Mouse (Mus musculus): ENCODE results near the gene Ms4a3. TPM values are rescaled to one million over a fixed set of nuclear protein-coding genes. Genes with fewer than 3 reads are reported as not detected.

Gene Ms4a3
- polyA plus RNA-seq, 1 experiment from 2014 or later: not detected

GRCm38 (mm10) chr19:11617983-11618382 is 22.7 kb downstream of the Ms4a3 start:
- no peak overlapping the region for H3K9ac ChIP-seq
- ATAC-seq (ENCODE audit: low FRiP score): no peak

GRCm38 (mm10) chr19:11614805-11615204 is 25.8 kb downstream of the Ms4a3 start:
- H3K36me3 ChIP-seq: no peaks in the 10 kb centered on the region
- H3K4me3 ChIP-seq: no peak overlapping the region
- H3K4me1 ChIP-seq: no peaks in the 10 kb centered on the region
- no peak overlapping the region for H3K4me2 ChIP-seq (replicated peaks)
- H3K27me3 ChIP-seq: no peaks in the 10 kb centered on the region
- no peak for ATAC-seq (ENCODE audit: low FRiP score)
- H3K9ac ChIP-seq: no peak overlapping the region
- WGBS: 77% methylated on average over 2 of the region's 2 CpGs
- H3K9me3 ChIP-seq (replicated peaks): no peaks in the 10 kb centered on the region
- H3K27ac ChIP-seq: no peak overlapping the region

More at GRCm38 (mm10) chr19:11617983-11618382, 22.7 kb downstream of the Ms4a3 start:
- H3K9me3 ChIP-seq (replicated peaks): no peaks in the 10 kb centered on the region
- no peaks in the 10 kb centered on the region for H3K27me3 ChIP-seq
- H3K4me1 ChIP-seq: no peaks in the 10 kb centered on the region
- no peak overlapping the region for H3K4me2 ChIP-seq (replicated peaks)
- H3K4me3 ChIP-seq: no peak overlapping the region
- H3K36me3 ChIP-seq: no peaks in the 10 kb centered on the region
- no peak overlapping the region for H3K27ac ChIP-seq

- Histone ChIP-seq H3K4me2 (replicated peaks) (no peak overlapping the region), H3K27me3 (no peaks in the 10 kb centered on the region), H3K9ac (no peak overlapping the region), H3K4me3 (no peak overlapping the region), H3K27ac (no peak overlapping the region), H3K9me3 (replicated peaks) (no peaks in the 10 kb centered on the region), H3K36me3 (no peaks in the 10 kb centered on the region), H3K4me1 (no peaks in the 10 kb centered on the region)
- WGBS: 79% methylated on average over 8 of the region's 8 CpGs
- no peak for ATAC-seq (ENCODE audit: low FRiP score)
These were observed 26.7 kb downstream of the Ms4a3 start for GRCm38 (mm10) chr19:11613776-11614443.

- Histone ChIP-seq H3K4me3 (no peak overlapping the region), H3K27ac (no peak overlapping the region), H3K4me2 (replicated peaks) (no peak overlapping the region), H3K36me3 (no peaks in the 10 kb centered on the region), H3K27me3 (no peaks in the 10 kb centered on the region), H3K9me3 (replicated peaks) (no peaks in the 10 kb centered on the region), H3K4me1 (no peaks in the 10 kb centered on the region), H3K9ac (no peak overlapping the region)
- WGBS: 100% methylated on average over 1 of the region's 1 CpGs
- ATAC-seq (ENCODE audit: low FRiP score): no peak
These were observed 27.6 kb downstream of the Ms4a3 start for GRCm38 (mm10) chr19:11613084-11613483.

GRCm38 (mm10) chr19:11612293-11612692 is 28.4 kb downstream of the Ms4a3 start:
- H3K4me3 ChIP-seq: no peak overlapping the region
- ATAC-seq (ENCODE audit: low FRiP score): no peak
- H3K4me1 ChIP-seq: no peaks in the 10 kb centered on the region
- no peaks in the 10 kb centered on the region for H3K27me3 ChIP-seq
- WGBS: 64% methylated on average over 2 of the region's 2 CpGs
- H3K9me3 ChIP-seq (replicated peaks): no peaks in the 10 kb centered on the region
- H3K4me2 ChIP-seq (replicated peaks): no peak overlapping the region
- H3K36me3 ChIP-seq: no peaks in the 10 kb centered on the region
- no peak overlapping the region for H3K9ac ChIP-seq
- H3K27ac ChIP-seq: no peak overlapping the region

- Histone ChIP-seq H3K27ac (no peak overlapping the region), H3K9ac (no peak overlapping the region), H3K36me3 (no peaks in the 10 kb centered on the region), H3K4me2 (replicated peaks) (no peak overlapping the region), H3K27me3 (no peaks in the 10 kb centered on the region), H3K9me3 (replicated peaks) (no peaks in the 10 kb centered on the region), H3K4me3 (no peak overlapping the region), H3K4me1 (no peaks in the 10 kb centered on the region)
- ATAC-seq (ENCODE audit: low FRiP score): peak; percentile 68; the same call in 1 of the 2 replicates
- 31% methylated on average over 6 of the region's 6 CpGs for WGBS
These were observed 29.1 kb downstream of the Ms4a3 start for GRCm38 (mm10) chr19:11611541-11611945.

GRCm38 (mm10) chr19:11608172-11608571 is 32.5 kb downstream of the Ms4a3 start:
- no peaks in the 10 kb centered on the region for H3K4me1 ChIP-seq
- 17% methylated on average over 1 of the region's 1 CpGs for WGBS
- H3K9me3 ChIP-seq (replicated peaks): no peaks in the 10 kb centered on the region
- no peak overlapping the region for H3K4me2 ChIP-seq (replicated peaks)
- H3K36me3 ChIP-seq: no peaks in the 10 kb centered on the region
- H3K27ac ChIP-seq: no peak overlapping the region
- no peaks in the 10 kb centered on the region for H3K27me3 ChIP-seq
- no peak overlapping the region for H3K4me3 ChIP-seq
- H3K9ac ChIP-seq: no peak overlapping the region
- 0 out of 2 replicates have a peak, but pooled peaks have one; percentile 32 for ATAC-seq (ENCODE audit: low FRiP score)

- Histone ChIP-seq H3K27me3 (no peaks in the 10 kb centered on the region), H3K27ac (no peak within 1 kb of the TSS), H3K4me3 (no peak within 1 kb of the TSS), H3K4me1 (no peaks in the 10 kb centered on the region), H3K4me2 (replicated peaks) (no peak within 1 kb of the TSS), H3K36me3 (no peaks in the 10 kb centered on the region), H3K9me3 (replicated peaks) (no peaks in the 10 kb centered on the region), H3K9ac (no peak within 1 kb of the TSS)
- WGBS: 95% methylated on average over 2 of the region's 2 CpGs
- no peak for ATAC-seq (ENCODE audit: low FRiP score)
These were observed 36.0 kb downstream of the Ms4a3 start, which contains the start of gene Ms4a6d for GRCm38 (mm10) chr19:11604603-11605002. TSS of gene Ms4a6d (minus strand) at chr19:11604849.

GRCm38 (mm10) chr19:11602026-11602425 is 38.6 kb downstream of the Ms4a3 start:
- no peak overlapping the region for H3K4me2 ChIP-seq (replicated peaks)
- WGBS: 90% methylated on average over 2 of the region's 2 CpGs
- no peak overlapping the region for H3K9ac ChIP-seq
- no peaks in the 10 kb centered on the region for H3K4me1 ChIP-seq
- H3K9me3 ChIP-seq (replicated peaks): no peaks in the 10 kb centered on the region
- no peak overlapping the region for H3K27ac ChIP-seq
- H3K36me3 ChIP-seq: no peaks in the 10 kb centered on the region
- no peaks in the 10 kb centered on the region for H3K27me3 ChIP-seq
- no peak overlapping the region for H3K4me3 ChIP-seq
- ATAC-seq (ENCODE audit: low FRiP score): no peak

GRCm38 (mm10) chr19:11601349-11601748 is 39.3 kb downstream of the Ms4a3 start:
- no peak overlapping the region for H3K9ac ChIP-seq
- H3K27me3 ChIP-seq: no peaks in the 10 kb centered on the region
- no peak overlapping the region for H3K4me3 ChIP-seq
- H3K4me2 ChIP-seq (replicated peaks): no peak overlapping the region
- H3K9me3 ChIP-seq (replicated peaks): no peaks in the 10 kb centered on the region
- 92% methylated on average over 3 of the region's 3 CpGs for WGBS
- H3K4me1 ChIP-seq: no peaks in the 10 kb centered on the region
- no peaks in the 10 kb centered on the region for H3K36me3 ChIP-seq
- no peak overlapping the region for H3K27ac ChIP-seq
- no peak for ATAC-seq (ENCODE audit: low FRiP score)

- H3K4me2 ChIP-seq (replicated peaks): no peak overlapping the region
- no peak overlapping the region for H3K27ac ChIP-seq
- H3K36me3 ChIP-seq: no peaks in the 10 kb centered on the region
- ATAC-seq (ENCODE audit: low FRiP score): no peak
- H3K27me3 ChIP-seq: no peaks in the 10 kb centered on the region
- no peak overlapping the region for H3K4me3 ChIP-seq
- H3K9me3 ChIP-seq (replicated peaks): no peaks in the 10 kb centered on the region
- H3K9ac ChIP-seq: no peak overlapping the region
- no peaks in the 10 kb centered on the region for H3K4me1 ChIP-seq
- 80% methylated on average over 2 of the region's 2 CpGs for WGBS
These were observed 50.7 kb downstream of the Ms4a3 start for GRCm38 (mm10) chr19:11589891-11590449.

- Histone ChIP-seq H3K27ac (no peak overlapping the region), H3K9me3 (replicated peaks) (no peaks in the 10 kb centered on the region), H3K9ac (no peak overlapping the region), H3K4me2 (replicated peaks) (no peak overlapping the region), H3K27me3 (no peaks in the 10 kb centered on the region), H3K4me1 (no peaks in the 10 kb centered on the region), H3K4me3 (no peak overlapping the region), H3K36me3 (no peaks in the 10 kb centered on the region)
- WGBS: 72% methylated on average over 4 of the region's 4 CpGs
- no peak for ATAC-seq (ENCODE audit: low FRiP score)
These were observed 51.4 kb downstream of the Ms4a3 start for GRCm38 (mm10) chr19:11589205-11589604.

Data from hindbrain, embryonic 12.5 days (tissue).